Mouse (Mus musculus) G1E (cell line): Measurements from ENCODE around the gene Uox.

ENCODE experiments used
- CTCF ChIP-seq: IDR thresholded peaks from 2 replicates; pipeline ENCODE4 v1.5.1; 2012; ENCODE audit warnings: low read depth, low read length, inconsistent platforms, mixed read lengths
- GATA1 ChIP-seq: IDR thresholded peaks from 2 replicates; pipeline ENCODE4 v1.6.1; 2012; ENCODE audit warnings: borderline replicate concordance, low read length, inconsistent platforms, mixed read lengths
- POLR2AphosphoS5 ChIP-seq: IDR thresholded peaks from 2 replicates; pipeline ENCODE4 v1.6.1; 2012; ENCODE audit warnings: low read depth, low read length, inconsistent platforms; ENCODE audit not compliant: insufficient replicate concordance

DNA sequence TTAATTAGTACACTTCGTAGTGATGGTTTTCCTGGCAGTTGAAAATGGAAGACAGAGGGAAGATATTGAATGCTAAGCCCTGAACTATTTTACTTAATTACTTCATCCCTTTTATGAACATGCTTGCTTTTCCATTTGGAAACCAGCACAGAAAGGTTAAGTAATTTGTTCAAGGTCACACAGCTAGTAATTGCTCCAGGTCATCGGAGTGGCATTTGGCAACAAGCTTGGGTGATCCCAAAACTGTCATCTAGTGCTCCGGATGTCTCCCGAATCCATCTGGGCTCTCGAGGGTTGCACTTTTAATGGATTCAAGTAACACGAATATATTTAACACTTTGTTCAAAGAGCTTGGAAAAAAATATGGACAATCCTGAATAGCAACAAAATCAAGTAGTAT lies 713 bp downstream of the Uox start:
- no peak for TF ChIP-seq CTCF
- TF ChIP-seq GATA1 = no peak
- TF ChIP-seq POLR2AphosphoS5 = no peak
